Mouse (Mus musculus) urinary bladder, adult 18-20 months (tissue): ENCODE data around the gene Rhd.
"Not testable (repeated sequence)": the region's sequence is repeated elsewhere in the genome, so short reads cannot be mapped to it uniquely, and the experiment has no call there.

Experiments
- DNase-seq, 2 experiments: peaks; one replicate each; pipeline ENCODE4 v3.0.0; 2022; ENCODE audit warnings: low spot score in 2 of 2, mixed read lengths in 2 of 2

Rhd gene

DNA sequence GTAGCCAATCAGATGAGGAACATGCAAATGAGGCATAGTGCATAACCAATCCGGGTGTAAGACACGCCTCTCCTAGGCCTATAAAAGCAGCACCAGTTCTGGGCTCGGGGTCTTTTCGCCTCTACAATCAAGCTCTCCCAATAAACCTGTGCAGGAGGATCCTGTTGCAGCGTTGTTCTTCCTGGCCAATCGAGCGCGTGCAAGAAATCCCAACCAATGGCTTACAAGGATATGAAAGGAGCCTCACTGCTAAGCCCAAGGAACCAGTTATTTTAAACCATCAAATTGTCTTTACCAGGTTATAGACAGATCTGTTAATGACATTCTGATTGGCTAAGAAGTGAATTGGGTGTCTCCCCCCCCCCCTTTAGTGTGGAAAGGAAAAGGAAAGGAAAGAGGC is 47.1 kb downstream of the Rhd start:
- not testable (repeated sequence) for DNase-seq

DNA sequence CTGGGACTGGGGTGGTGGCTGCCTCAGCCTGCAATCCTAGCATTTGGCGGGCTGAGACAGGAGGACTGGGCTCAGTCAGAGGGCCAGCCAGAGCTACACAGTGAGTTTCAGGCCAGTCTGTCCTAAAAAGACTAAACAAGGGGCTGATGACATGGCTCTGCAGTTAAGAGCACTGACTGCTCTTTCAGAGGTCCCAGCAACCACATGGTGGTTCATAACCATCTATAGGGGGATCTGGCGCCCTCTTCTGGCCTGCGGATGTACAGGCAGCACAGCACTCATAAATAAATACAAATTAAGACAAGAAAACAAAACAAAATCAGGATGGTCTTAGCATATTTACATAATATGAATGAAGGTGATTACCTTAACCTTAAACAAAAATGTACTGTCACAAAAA is 49.1 kb downstream of the Rhd start:
- peak in 1 of 2 experiments; percentile 29 for DNase-seq

DNA sequence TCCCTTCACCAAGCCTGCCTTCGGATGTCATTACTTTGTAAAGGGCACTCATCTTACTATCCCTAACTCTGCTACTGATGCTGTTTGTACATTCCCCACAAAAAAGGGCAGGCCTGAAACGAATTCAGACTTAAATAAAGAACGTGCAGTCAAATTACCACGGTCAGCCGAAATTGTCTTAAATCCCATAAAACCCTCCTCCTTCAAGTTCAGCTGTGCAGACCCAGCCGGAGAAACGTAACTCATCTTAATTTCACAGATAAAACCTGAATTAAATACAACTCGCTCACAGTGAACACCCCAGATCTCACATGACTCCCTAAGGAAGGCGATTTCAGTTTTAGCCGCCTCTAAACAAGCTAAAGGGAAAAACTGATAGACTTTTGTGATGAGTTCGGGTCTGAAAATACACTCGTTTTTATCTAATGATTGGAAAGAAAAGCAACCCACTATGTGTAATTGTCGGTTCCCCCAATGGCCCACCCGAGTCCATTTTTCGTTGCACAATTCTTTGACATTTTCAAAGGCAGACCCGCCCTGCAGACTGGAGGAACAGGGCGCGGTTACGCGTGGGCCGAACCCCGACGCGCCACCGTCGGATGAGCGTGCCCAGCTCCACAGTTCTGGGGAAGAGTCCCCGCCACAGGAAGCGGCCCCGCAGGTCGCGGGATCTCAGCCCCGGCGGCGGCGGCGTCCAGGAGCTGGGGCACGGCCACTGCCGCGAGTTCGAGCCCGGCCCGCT is 50.0 kb downstream of the Rhd start:
- no peak for DNase-seq

DNA sequence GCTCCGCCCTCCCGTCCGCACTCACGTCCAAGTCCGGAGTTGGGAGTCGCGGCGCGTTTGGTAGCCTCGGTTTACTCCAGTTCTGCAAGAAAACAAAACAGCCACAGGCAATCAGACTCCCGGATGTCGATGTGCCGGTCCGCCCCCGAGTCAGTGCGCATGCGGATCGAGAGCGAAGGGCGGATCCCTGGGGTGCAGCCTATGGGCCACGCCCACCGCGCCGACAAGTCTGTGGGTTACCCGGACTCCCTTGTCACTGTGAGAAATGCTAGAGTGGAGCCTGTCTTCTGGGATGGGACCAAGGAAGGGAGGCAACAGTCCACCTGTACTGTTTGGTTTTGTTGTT is 50.5 kb downstream of the Rhd start, which contains the start of gene Tmem50a:
Gene Tmem50a (minus strand): TSS at position 161 of the 346 bp plus-strand sequence.
- peak; percentile 91 to 94 for DNase-seq

GRCm38 (mm10) chr4:134915223-134916050 is 51.1 kb downstream of the Rhd start:
- no peak for DNase-seq

DNA sequence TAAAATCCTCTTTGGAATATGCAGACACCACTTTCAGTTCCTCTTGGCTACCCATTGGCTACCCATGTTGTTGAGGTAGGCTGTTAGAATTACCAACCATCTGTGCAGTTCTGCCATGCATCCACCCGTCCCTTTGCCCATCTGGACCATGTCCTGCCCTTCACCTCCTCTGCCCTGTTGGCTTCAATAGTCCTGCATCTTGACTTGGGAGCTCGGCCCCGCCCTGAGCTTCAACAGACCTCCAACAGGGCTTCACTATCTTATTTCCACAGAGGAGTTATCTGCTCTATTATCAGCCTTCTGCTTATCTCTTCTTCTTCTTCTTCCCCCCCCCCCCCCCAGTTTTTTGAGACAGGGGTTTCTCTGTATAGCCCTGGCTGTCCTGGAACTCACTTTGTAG is 52.9 kb downstream of the Rhd start:
- DNase-seq: no peak

DNA sequence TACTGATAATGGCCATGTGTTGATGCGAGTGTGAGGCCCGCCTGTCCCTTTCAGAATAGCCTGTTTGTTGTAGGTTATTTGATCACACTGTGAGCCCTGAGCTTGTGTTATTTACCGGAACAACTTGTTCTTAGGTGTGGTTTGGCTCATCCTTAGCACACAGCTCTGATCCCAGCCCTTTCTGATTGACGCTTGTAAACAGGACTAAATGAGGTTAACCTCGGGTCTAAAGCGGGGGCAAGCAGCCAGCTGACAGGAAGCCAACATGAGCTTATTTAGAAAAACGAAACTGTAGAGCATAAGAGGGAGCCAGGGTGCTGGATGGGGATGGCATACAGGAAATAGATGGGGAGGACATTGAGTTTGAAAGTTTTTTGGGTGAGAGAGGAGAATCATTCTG is 54.0 kb downstream of the Rhd start:
- peak in 1 of 2 experiments; percentile 44 for DNase-seq

- no peak for DNase-seq
These were observed 55.6 kb downstream of the Rhd start for GRCm38 (mm10) chr4:134919733-134920540.

GRCm38 (mm10) chr4:134920631-134921030 is 56.3 kb downstream of the Rhd start:
- no peak for DNase-seq

- DNase-seq: no peak
These were observed 57.4 kb downstream of the Rhd start for GRCm38 (mm10) chr4:134921703-134922102.

DNA sequence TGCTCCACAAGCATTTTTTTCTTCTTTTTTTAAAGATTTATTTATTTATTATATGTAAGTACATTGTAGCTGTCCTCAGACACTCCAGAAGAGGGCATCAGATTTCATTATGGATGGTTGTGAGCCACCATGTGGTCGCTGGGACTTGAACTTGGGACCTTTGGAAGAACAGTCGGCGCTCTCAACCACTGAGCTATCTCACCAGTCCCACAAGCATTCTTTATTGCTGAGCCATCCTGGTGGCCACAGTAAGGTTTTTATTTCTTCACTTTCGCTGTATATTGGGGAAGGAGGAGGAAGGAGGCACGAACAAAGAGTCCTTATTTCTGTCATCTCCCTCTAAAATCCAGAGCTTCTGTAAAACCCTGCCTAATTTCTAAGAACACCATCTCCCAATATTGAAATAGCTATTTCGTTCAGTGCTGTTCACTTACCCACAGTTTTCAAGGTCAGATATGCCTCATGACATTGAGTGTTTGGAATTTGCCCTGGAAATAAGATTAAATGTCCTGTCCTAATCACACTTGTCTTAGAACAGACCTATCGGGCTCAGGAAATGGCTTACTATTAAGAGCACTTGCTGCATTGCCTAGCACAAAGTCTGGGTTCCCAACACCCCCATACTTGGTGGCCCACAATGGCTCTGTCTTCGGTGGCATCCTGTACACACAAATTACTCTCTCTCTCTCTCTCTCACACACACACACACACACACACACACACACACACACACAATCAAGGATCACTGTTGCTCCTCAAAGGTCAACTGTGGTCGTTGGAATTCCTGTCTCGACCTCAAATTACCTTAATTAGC is 58.0 kb downstream of the Rhd start:
- no peak for DNase-seq

DNA sequence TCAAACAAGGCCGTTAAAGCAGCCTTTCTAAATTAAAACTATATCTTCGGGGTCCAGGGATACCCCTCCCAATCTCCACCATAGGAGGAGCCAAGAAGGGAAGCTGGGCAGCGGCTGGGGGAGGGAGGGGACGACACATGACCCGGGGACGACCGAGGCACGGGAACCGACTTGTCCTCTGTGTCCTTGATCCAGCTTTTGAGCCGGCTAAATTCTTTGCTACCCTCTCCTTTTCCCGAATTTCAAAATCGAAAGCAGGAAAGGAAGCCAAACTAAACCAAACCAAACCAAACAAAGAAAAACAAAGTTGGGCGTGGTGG is 58.5 kb downstream of the Rhd start:
- peak; percentile 44 to 62 for DNase-seq

DNA sequence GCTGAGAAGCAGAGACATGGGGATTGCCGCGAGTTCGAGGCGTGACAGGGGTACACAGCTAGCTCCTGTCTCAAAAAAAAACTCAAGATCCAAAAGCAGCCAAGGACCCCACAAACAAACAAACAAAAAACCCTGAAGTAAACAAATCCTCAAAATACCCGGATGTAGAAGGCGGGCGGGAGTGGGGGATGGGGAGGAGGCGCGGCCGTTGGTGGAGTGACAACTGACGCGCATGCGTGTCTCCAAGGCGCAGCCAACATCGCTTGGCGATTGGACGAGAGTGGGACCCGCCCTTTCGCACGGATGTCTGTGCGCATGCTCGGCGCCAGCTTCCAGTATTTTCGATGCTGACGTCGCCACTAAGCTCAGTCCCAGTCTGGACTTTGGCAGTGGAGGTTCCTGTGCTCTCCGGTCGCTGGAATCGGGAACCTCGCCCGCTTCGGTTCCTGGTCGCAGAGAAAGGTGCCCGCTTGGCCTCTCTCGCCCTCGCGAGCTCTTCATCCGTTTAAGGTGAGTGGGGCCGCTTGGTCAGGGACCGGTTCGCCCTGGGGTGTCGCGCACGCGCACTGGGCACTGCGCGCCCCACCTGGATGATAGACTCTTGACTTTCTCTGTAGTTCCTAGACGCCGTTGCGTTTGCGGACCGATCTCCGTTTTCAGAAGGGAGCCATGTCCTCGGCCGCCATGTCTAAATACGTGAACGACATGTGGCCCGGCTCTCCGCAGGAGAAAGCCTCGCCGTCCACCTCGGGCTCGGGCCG is 59.1 kb downstream of the Rhd start, which contains the start of gene Rsrp1:
Gene Rsrp1 (plus strand): TSS at position 335 of the 761 bp plus-strand sequence.
- peak; percentile 92 to 97 for DNase-seq

DNA sequence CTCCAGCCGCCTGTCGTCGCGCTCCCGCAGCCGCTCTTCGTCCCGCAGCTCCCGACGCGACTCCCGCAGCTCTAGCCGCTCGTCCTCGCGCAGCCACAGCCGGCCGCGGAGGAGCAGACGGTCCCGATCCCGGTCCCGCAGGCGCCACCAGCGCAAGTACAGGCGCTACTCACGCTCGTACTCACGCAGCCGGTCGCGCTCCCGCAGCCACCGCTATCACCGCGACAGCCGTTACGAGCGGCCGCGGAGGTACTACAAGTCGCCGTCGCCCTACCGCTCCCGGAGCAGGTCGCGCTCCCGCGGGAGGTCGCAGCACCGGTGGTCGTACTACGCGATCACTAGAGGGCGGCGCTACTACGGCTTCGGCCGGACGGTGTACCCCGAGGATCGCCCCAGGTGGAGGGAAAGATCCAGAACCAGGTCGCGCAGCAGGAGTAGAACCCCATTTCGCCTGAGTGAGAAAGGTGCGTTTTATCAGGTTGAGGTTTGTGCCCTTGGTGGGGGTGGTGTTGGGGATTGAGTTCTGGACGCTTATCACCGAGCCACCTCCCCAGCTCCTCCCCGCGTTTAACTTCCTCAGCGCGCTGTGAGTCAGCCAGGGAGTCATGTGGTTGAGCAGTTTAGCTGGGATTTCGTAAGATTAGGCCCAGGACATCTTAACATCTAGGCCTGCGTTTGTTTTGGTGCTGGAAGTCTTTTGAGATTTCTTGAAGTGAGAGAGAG is 59.8 kb downstream of the Rhd start:
- peak; percentile 60 to 80 for DNase-seq

GRCm38 (mm10) chr4:134925206-134925605 is 60.9 kb downstream of the Rhd start:
- no peak for DNase-seq

GRCm38 (mm10) chr4:134927815-134928463 is 63.6 kb downstream of the Rhd start:
- DNase-seq: no peak

DNA sequence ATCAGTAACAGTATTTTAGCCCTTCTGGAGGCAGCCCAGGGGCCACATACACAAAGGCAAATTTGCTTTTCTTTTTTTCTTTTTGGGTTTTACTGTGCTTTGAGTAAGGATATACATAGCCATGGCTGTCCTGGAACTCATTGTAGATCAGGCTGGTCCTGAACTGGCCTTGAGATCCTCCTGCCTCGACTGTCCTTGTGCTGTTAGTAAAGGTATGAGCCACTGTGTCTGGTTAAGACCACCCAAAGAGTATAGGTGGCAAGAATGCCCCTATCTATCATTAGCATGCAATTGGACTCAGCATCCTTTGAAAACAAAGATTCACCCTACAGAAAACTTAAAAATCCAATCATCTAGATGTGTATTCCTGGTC is 64.1 kb downstream of the Rhd start:
- DNase-seq: no peak

- DNase-seq: no peak
These were observed 65.2 kb downstream of the Rhd start for GRCm38 (mm10) chr4:134929536-134929935.

DNA sequence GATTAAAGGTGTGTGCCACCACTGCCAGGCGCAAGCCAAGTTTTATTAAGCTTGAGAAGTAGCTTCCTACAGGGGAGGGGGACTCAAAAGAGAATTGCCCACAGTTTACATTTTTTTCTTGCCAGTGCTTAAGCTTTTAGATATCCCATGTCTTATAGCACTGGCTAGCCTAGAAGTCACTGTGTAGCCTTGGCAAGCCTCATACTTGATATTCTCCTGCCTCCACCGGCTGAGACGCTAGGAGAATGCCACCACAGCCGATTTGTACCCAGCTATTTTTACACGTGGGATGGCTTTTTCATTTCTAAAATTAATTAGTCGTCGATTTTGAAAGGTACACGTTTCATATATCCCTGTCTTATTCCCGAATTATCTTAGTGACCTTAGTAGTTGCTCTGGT is 65.9 kb downstream of the Rhd start:
- DNase-seq: no peak
